Mouse (Mus musculus): ENCODE data around the gene Gbe1.
A peak's percentile ranks its signal among the peaks of the same experiment; 100 is the strongest.

Gbe1 gene

GRCm38 (mm10) chr16:70351641-70352280 lies 38.0 kb downstream of the Gbe1 start:
- peak; percentile 74; the same call in 1 of the 2 replicates for ATAC-seq (ENCODE audit: insufficient number of reproducible peaks, low FRiP score, low TSS enrichment)

GRCm38 (mm10) chr16:70352571-70352970 lies 38.8 kb downstream of the Gbe1 start:
- ATAC-seq (ENCODE audit: insufficient number of reproducible peaks, low FRiP score, low TSS enrichment): no peak

- ATAC-seq (ENCODE audit: insufficient number of reproducible peaks, low FRiP score, low TSS enrichment): no peak
Measured at GRCm38 (mm10) chr16:70353058-70353457, 39.3 kb downstream of the Gbe1 start.

- no peak for ATAC-seq (ENCODE audit: insufficient number of reproducible peaks, low FRiP score, low TSS enrichment)
Measured at GRCm38 (mm10) chr16:70358326-70358725, 44.6 kb downstream of the Gbe1 start.

GRCm38 (mm10) chr16:70365229-70365628 lies 51.5 kb downstream of the Gbe1 start:
- no peak for ATAC-seq (ENCODE audit: insufficient number of reproducible peaks, low FRiP score, low TSS enrichment)

GRCm38 (mm10) chr16:70381045-70381444 lies 67.3 kb downstream of the Gbe1 start:
- no peak for ATAC-seq (ENCODE audit: insufficient number of reproducible peaks, low FRiP score, low TSS enrichment)

- ATAC-seq (ENCODE audit: insufficient number of reproducible peaks, low FRiP score, low TSS enrichment): no peak
Measured at GRCm38 (mm10) chr16:70385494-70385893, 71.7 kb downstream of the Gbe1 start.

- ATAC-seq (ENCODE audit: insufficient number of reproducible peaks, low FRiP score, low TSS enrichment): no peak
Measured at GRCm38 (mm10) chr16:70387385-70387784, 73.6 kb downstream of the Gbe1 start.

GRCm38 (mm10) chr16:70395276-70395675 lies 81.5 kb downstream of the Gbe1 start:
- no peak for ATAC-seq (ENCODE audit: insufficient number of reproducible peaks, low FRiP score, low TSS enrichment)

- no peak for ATAC-seq (ENCODE audit: insufficient number of reproducible peaks, low FRiP score, low TSS enrichment)
Measured at GRCm38 (mm10) chr16:70407780-70408179, 94.0 kb downstream of the Gbe1 start.

GRCm38 (mm10) chr16:70421077-70421476 lies 107.3 kb downstream of the Gbe1 start:
- ATAC-seq (ENCODE audit: insufficient number of reproducible peaks, low FRiP score, low TSS enrichment): no peak

GRCm38 (mm10) chr16:70449520-70449919 lies 135.8 kb downstream of the Gbe1 start:
- no peak for ATAC-seq (ENCODE audit: insufficient number of reproducible peaks, low FRiP score, low TSS enrichment)

- ATAC-seq (ENCODE audit: insufficient number of reproducible peaks, low FRiP score, low TSS enrichment): no peak
Measured at GRCm38 (mm10) chr16:70475583-70475982, 161.8 kb downstream of the Gbe1 start.

GRCm38 (mm10) chr16:70476161-70476560 lies 162.4 kb downstream of the Gbe1 start:
- ATAC-seq (ENCODE audit: insufficient number of reproducible peaks, low FRiP score, low TSS enrichment): no peak

- no peak for ATAC-seq (ENCODE audit: insufficient number of reproducible peaks, low FRiP score, low TSS enrichment)
Measured at GRCm38 (mm10) chr16:70480494-70480893, 166.7 kb downstream of the Gbe1 start.

- no peak for ATAC-seq (ENCODE audit: insufficient number of reproducible peaks, low FRiP score, low TSS enrichment)
Measured at GRCm38 (mm10) chr16:70506457-70506856, 192.7 kb downstream of the Gbe1 start.

GRCm38 (mm10) chr16:70510938-70511337 lies 197.2 kb downstream of the Gbe1 start:
- ATAC-seq (ENCODE audit: insufficient number of reproducible peaks, low FRiP score, low TSS enrichment): no peak

- no peak for ATAC-seq (ENCODE audit: insufficient number of reproducible peaks, low FRiP score, low TSS enrichment)
Measured at GRCm38 (mm10) chr16:70522861-70523260, 209.1 kb downstream of the Gbe1 start.

GRCm38 (mm10) chr16:70523566-70523965 lies 209.8 kb downstream of the Gbe1 start:
- no peak for ATAC-seq (ENCODE audit: insufficient number of reproducible peaks, low FRiP score, low TSS enrichment)

- ATAC-seq (ENCODE audit: insufficient number of reproducible peaks, low FRiP score, low TSS enrichment): no peak
Measured at GRCm38 (mm10) chr16:70524273-70524672, 210.5 kb downstream of the Gbe1 start.

GRCm38 (mm10) chr16:70527224-70527623 lies 213.5 kb downstream of the Gbe1 start:
- no peak for ATAC-seq (ENCODE audit: insufficient number of reproducible peaks, low FRiP score, low TSS enrichment)

GRCm38 (mm10) chr16:70535224-70535623 lies 221.5 kb downstream of the Gbe1 start:
- no peak for ATAC-seq (ENCODE audit: insufficient number of reproducible peaks, low FRiP score, low TSS enrichment)

- no peak for ATAC-seq (ENCODE audit: insufficient number of reproducible peaks, low FRiP score, low TSS enrichment)
Measured at GRCm38 (mm10) chr16:70550835-70551234, 237.1 kb downstream of the Gbe1 start.
